Mouse (Mus musculus): ENCODE data around the gene Apobr. TPM values are rescaled to one million over a fixed set of nuclear protein-coding genes. Genes with fewer than 3 reads are reported as not detected.

Apobr gene
- polyA plus RNA-seq, 1 experiment = 0.87 TPM

DNA sequence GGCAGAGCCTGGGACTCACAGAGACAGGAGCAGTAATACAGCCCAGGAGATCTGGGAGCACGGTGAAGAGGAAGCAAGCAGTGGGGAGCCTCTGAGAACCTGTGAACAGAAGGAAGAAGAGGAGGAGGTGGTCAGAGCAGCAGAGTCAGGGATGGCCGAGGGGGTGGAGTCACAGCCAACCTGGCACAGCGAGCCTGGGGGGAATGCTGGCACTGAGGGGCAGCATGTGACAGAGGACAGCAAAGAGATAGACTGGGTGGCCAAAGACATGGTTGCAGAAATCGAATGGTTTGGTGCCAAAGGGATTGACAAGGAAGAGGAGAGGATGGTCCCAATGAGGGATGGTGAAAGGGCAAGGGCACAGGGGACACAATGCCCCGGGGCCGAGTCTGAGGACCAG, 975 bp downstream of the Apobr start, which contains the start of gene Cln3:
Gene Cln3, minus strand, starts transcription at position 101 of the 400 bp plus-strand sequence.
- no peak within 1 kb of the TSS for H3K27ac ChIP-seq (ENCODE audit: insufficient read depth, low read length)
- no peaks in the 10 kb centered on the region for H3K4me1 ChIP-seq (ENCODE audit: control insufficient read depth, insufficient read depth, low read length)
- no peaks in the 10 kb centered on the region for H3K27me3 ChIP-seq (ENCODE audit: control insufficient read depth, insufficient read depth, low read length)
- DNase-seq = no peak
- no peak for TF ChIP-seq CTCF (IDR thresholded peaks at IDR 0.05; ENCODE audit: borderline replicate concordance, insufficient read depth, low read depth, low read length)
- no peak for TF ChIP-seq POLR2A (IDR thresholded peaks at IDR 0.05; ENCODE audit: borderline replicate concordance, insufficient read depth, low read length)
- no peak within 1 kb of the TSS for H3K4me3 ChIP-seq (replicated peaks; ENCODE audit: insufficient read depth, low read depth, low read length)
- WGBS = 65% methylated on average over 6 of the region's 6 CpGs

- 46% methylated on average over 8 of the region's 8 CpGs for WGBS
- H3K4me3 ChIP-seq (replicated peaks; ENCODE audit: insufficient read depth, low read depth, low read length) = no peak overlapping the region
- DNase-seq = no peak
- H3K27me3 ChIP-seq (ENCODE audit: control insufficient read depth, insufficient read depth, low read length) = no peaks in the 10 kb centered on the region
- TF ChIP-seq CTCF (IDR thresholded peaks at IDR 0.05; ENCODE audit: borderline replicate concordance, insufficient read depth, low read depth, low read length) (no peak), POLR2A (IDR thresholded peaks at IDR 0.05; ENCODE audit: borderline replicate concordance, insufficient read depth, low read length) (no peak)
- H3K27ac ChIP-seq (ENCODE audit: insufficient read depth, low read length) = no peak overlapping the region
- no peaks in the 10 kb centered on the region for H3K4me1 ChIP-seq (ENCODE audit: control insufficient read depth, insufficient read depth, low read length)
Observed at GRCm38 (mm10) chr7:126586839-126587238, 2.1 kb downstream of the Apobr start.

- DNase-seq = no peak
- Histone ChIP-seq H3K4me1 (ENCODE audit: control insufficient read depth, insufficient read depth, low read length) (no peaks in the 10 kb centered on the region), H3K27ac (ENCODE audit: insufficient read depth, low read length) (no peak overlapping the region), H3K4me3 (replicated peaks; ENCODE audit: insufficient read depth, low read depth, low read length) (no peak overlapping the region), H3K27me3 (ENCODE audit: control insufficient read depth, insufficient read depth, low read length) (no peaks in the 10 kb centered on the region)
- TF ChIP-seq CTCF (IDR thresholded peaks at IDR 0.05; ENCODE audit: borderline replicate concordance, insufficient read depth, low read depth, low read length) = 0 out of 2 replicates have a peak, but pooled peaks have one; percentile 35
- no peak for TF ChIP-seq POLR2A (IDR thresholded peaks at IDR 0.05; ENCODE audit: borderline replicate concordance, insufficient read depth, low read length)
- WGBS = 7% methylated on average over 16 of the region's 16 CpGs
Observed at GRCm38 (mm10) chr7:126587779-126588178, 3.0 kb downstream of the Apobr start.

- no peak for DNase-seq
- 72% methylated on average over 11 of the region's 11 CpGs for WGBS
Observed at GRCm38 (mm10) chr7:126594862-126595561, 10.3 kb downstream of the Apobr start, which contains the start of gene Il27. Il27 (minus strand) TSS chr7:126594941.

DNA sequence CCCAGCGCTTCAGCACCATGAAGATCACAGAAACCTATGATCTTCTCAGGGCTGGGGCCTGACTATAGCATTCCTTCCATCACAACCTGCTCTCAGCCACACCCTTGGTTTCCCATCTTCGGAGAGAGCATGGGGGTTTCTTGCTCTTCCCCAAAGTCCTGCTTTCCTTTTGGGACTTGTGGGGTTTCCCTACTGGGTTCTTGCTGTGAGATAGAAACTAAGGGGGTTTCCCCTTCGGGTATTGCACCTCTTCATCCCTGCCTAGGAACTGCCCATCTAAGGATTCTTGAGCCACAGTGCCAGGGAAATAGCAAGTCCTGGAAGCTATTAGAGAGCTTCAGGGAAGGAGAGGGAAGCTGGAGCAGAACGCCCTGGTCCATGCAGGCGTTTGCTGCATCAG, 11.1 kb downstream of the Apobr start:
- Histone ChIP-seq H3K4me1 (ENCODE audit: control insufficient read depth, insufficient read depth, low read length) (no peaks in the 10 kb centered on the region), H3K27ac (ENCODE audit: insufficient read depth, low read length) (no peak overlapping the region), H3K4me3 (replicated peaks; ENCODE audit: insufficient read depth, low read depth, low read length) (no peak overlapping the region), H3K27me3 (ENCODE audit: control insufficient read depth, insufficient read depth, low read length) (no peaks in the 10 kb centered on the region)
- TF ChIP-seq CTCF (IDR thresholded peaks at IDR 0.05; ENCODE audit: borderline replicate concordance, insufficient read depth, low read depth, low read length) (no peak), POLR2A (IDR thresholded peaks at IDR 0.05; ENCODE audit: borderline replicate concordance, insufficient read depth, low read length) (no peak)
- 78% methylated on average over 5 of the region's 5 CpGs for WGBS
- no peak for DNase-seq

More at GRCm38 (mm10) chr7:126594862-126595561, 10.3 kb downstream of the Apobr start, which contains the start of gene Il27:
- no peaks in the 10 kb centered on the region for H3K27me3 ChIP-seq (ENCODE audit: control insufficient read depth, insufficient read depth, low read length)
- no peak within 1 kb of the TSS for H3K4me3 ChIP-seq (replicated peaks; ENCODE audit: insufficient read depth, low read depth, low read length)
- no peak for TF ChIP-seq CTCF (IDR thresholded peaks at IDR 0.05; ENCODE audit: borderline replicate concordance, insufficient read depth, low read depth, low read length)
- no peak for TF ChIP-seq POLR2A (IDR thresholded peaks at IDR 0.05; ENCODE audit: borderline replicate concordance, insufficient read depth, low read length)
- no peaks in the 10 kb centered on the region for H3K4me1 ChIP-seq (ENCODE audit: control insufficient read depth, insufficient read depth, low read length)
- no peak within 1 kb of the TSS for H3K27ac ChIP-seq (ENCODE audit: insufficient read depth, low read length)

DNA sequence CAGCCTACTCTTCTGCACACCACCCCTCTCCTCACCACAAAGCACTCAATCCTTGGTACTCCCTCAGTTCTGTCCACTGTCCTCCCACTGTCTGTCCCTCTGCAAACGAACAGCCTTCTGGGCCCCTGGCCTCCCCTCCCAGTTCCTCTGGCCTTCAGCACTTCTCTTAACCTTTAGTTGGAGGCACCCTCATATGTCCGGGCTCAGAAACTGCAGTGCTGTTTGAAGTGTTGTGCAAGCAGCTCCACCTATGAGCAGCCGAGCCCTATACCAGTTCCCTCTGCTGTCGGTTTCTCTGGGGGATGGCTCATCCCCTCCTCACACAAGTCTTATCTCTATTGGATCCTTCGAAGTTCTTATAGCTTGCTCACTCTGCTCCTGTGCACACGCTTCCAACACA, 11.7 kb downstream of the Apobr start:
- DNase-seq = no peak
- H3K27ac ChIP-seq (ENCODE audit: insufficient read depth, low read length) = no peak overlapping the region
- 63% methylated on average over 6 of the region's 6 CpGs for WGBS
- TF ChIP-seq CTCF (IDR thresholded peaks at IDR 0.05; ENCODE audit: borderline replicate concordance, insufficient read depth, low read depth, low read length) = no peak
- TF ChIP-seq POLR2A (IDR thresholded peaks at IDR 0.05; ENCODE audit: borderline replicate concordance, insufficient read depth, low read length) = no peak
- no peaks in the 10 kb centered on the region for H3K4me1 ChIP-seq (ENCODE audit: control insufficient read depth, insufficient read depth, low read length)
- no peak overlapping the region for H3K4me3 ChIP-seq (replicated peaks; ENCODE audit: insufficient read depth, low read depth, low read length)
- H3K27me3 ChIP-seq (ENCODE audit: control insufficient read depth, insufficient read depth, low read length) = no peaks in the 10 kb centered on the region

- Histone ChIP-seq H3K27ac (ENCODE audit: insufficient read depth, low read length) (no peak overlapping the region), H3K4me3 (replicated peaks; ENCODE audit: insufficient read depth, low read depth, low read length) (no peak overlapping the region), H3K27me3 (ENCODE audit: control insufficient read depth, insufficient read depth, low read length) (no peaks in the 10 kb centered on the region), H3K4me1 (ENCODE audit: control insufficient read depth, insufficient read depth, low read length) (no peaks in the 10 kb centered on the region)
- 88% methylated on average over 6 of the region's 6 CpGs for WGBS
- TF ChIP-seq POLR2A (IDR thresholded peaks at IDR 0.05; ENCODE audit: borderline replicate concordance, insufficient read depth, low read length) (no peak), CTCF (IDR thresholded peaks at IDR 0.05; ENCODE audit: borderline replicate concordance, insufficient read depth, low read depth, low read length) (no peak)
- no peak for DNase-seq
Observed at GRCm38 (mm10) chr7:126598919-126599318, 14.2 kb downstream of the Apobr start.

DNA sequence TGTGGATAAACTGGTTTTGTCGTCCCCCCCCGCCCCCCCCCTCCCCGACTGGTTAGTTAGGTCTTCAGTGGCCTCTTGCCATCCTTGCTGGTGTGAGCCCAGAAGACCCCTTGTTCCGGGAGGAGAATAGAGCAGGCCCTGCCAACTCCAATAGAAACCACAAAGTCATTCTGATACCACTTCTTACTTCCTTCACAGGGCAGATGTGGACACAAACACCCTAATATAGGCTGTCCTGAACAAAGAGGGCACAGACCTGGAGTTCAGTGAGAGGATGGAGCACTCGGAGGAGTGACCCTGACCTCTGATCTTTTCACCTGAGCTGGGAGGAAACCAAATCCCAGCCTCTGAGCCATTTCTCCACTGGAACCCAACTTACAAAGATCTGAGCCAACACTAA, 17.2 kb downstream of the Apobr start:
- no peaks in the 10 kb centered on the region for H3K4me1 ChIP-seq (ENCODE audit: control insufficient read depth, insufficient read depth, low read length)
- no peak for DNase-seq
- H3K27ac ChIP-seq (ENCODE audit: insufficient read depth, low read length) = no peak overlapping the region
- no peak for TF ChIP-seq POLR2A (IDR thresholded peaks at IDR 0.05; ENCODE audit: borderline replicate concordance, insufficient read depth, low read length)
- no peak for TF ChIP-seq CTCF (IDR thresholded peaks at IDR 0.05; ENCODE audit: borderline replicate concordance, insufficient read depth, low read depth, low read length)
- H3K27me3 ChIP-seq (ENCODE audit: control insufficient read depth, insufficient read depth, low read length) = no peaks in the 10 kb centered on the region
- WGBS = 22% methylated on average over 5 of the region's 5 CpGs
- no peak overlapping the region for H3K4me3 ChIP-seq (replicated peaks; ENCODE audit: insufficient read depth, low read depth, low read length)
